Mouse (Mus musculus): ENCODE data around the gene Psmb5.

DNA sequence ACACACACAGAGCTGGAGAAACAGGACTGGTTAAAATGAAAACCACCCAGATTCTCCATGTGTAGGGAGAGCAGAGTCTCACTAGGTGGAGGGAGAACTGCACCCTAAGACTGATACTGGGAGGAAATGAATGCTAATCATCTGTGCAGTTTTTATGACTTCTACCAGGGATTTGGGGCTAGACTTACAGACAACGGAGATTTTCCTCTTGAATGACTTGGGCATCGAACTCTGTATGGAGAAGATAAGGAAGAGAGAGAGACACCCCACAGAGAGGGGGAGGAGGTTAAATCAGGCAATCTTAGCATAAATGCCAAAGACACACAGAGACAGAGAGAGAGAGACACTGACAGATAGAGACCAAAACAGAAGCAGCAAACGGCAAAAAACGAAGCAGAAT lies 30.1 kb upstream of the Psmb5 start:
- TF ChIP-seq USF1 (IDR thresholded peaks at IDR 0.05; ENCODE audit: low read depth) (no peak), POLR2A (IDR thresholded peaks at IDR 0.05; ENCODE audit: insufficient read length, low read depth) (no peak), TCF12 (IDR thresholded peaks at IDR 0.05; ENCODE audit: insufficient read depth, poor library complexity, severe bottlenecking) (no peak), POLR2AphosphoS2 (IDR thresholded peaks at IDR 0.05; ENCODE audit: insufficient read length, low read depth) (no peak)

Measured in myocyte (in vitro differentiated cells).